Mouse (Mus musculus) retina, embryonic 14.5 days (tissue): ENCODE measurements at regions not wholly inside any gene's neighbourhood (a gene's known extent, or its start where the extent isn't known, plus 50 kb on each side); places are given as distances from the start of the nearest gene placed in this dataset.

Source experiments
- DNase-seq: peaks from one replicate; pipeline ENCODE4 v3.0.0-alpha.2; 2015; ENCODE audit warnings: low spot score

- no peak for DNase-seq
These were observed 990.7 kb downstream of the Pdha2 start for GRCm38 (mm10) chr3:140221478-140221877.

GRCm38 (mm10) chr3:140230712-140231111 lies 981.4 kb downstream of the Pdha2 start:
- DNase-seq, result no peak

- no peak for DNase-seq
These were observed 979.0 kb downstream of the Pdha2 start for GRCm38 (mm10) chr3:140233144-140233543.

- DNase-seq, result no peak
These were observed 978.3 kb downstream of the Pdha2 start for GRCm38 (mm10) chr3:140233809-140234208.

- DNase-seq, result no peak
These were observed 972.9 kb downstream of the Pdha2 start for GRCm38 (mm10) chr3:140239276-140239675.
